Mouse (Mus musculus): ENCODE data around the gene Cfap54. TPM values are rescaled to one million over a fixed set of nuclear protein-coding genes. Genes with fewer than 3 reads are reported as not detected.

The Cfap54 gene
- polyA plus RNA-seq, 1 experiment from 2014 or later = 1.5 TPM

- 90% methylated on average over 3 of the region's 3 CpGs for WGBS
- no peaks in the 10 kb centered on the region for H3K36me3 ChIP-seq
- no peaks in the 10 kb centered on the region for H3K9me3 ChIP-seq (replicated peaks)
- H3K4me1 ChIP-seq = no peaks in the 10 kb centered on the region
- no peaks in the 10 kb centered on the region for H3K27me3 ChIP-seq (ENCODE audit: low read depth, poor library complexity, severe bottlenecking)
- DNase-seq (ENCODE audit: low spot score) = no peak
- H3K27ac ChIP-seq (replicated peaks) = no peak overlapping the region
- no peak overlapping the region for H3K4me3 ChIP-seq
These were observed 203.4 kb downstream of the Cfap54 start for GRCm38 (mm10) chr10:92878000-92878399.

- Histone ChIP-seq H3K9me3 (replicated peaks) (no peaks in the 10 kb centered on the region), H3K27ac (replicated peaks) (no peak overlapping the region), H3K4me1 (peaks cover 8% of the 10 kb centered on the region; the same call in 1 of the 2 replicates), H3K27me3 (ENCODE audit: low read depth, poor library complexity, severe bottlenecking) (no peaks in the 10 kb centered on the region), H3K4me3 (no peak overlapping the region), H3K36me3 (no peaks in the 10 kb centered on the region)
- DNase-seq (ENCODE audit: low spot score) = no peak
- 94% methylated on average over 9 of the region's 9 CpGs for WGBS
These were observed 240.4 kb downstream of the Cfap54 start for GRCm38 (mm10) chr10:92840980-92841379.

GRCm38 (mm10) chr10:92837572-92837971 is 243.8 kb downstream of the Cfap54 start:
- Histone ChIP-seq H3K27me3 (ENCODE audit: low read depth, poor library complexity, severe bottlenecking) (no peaks in the 10 kb centered on the region), H3K36me3 (no peaks in the 10 kb centered on the region), H3K9me3 (replicated peaks) (no peaks in the 10 kb centered on the region), H3K27ac (replicated peaks) (no peak overlapping the region), H3K4me3 (no peak overlapping the region), H3K4me1 (peaks cover 8% of the 10 kb centered on the region; the same call in 1 of the 2 replicates)
- DNase-seq (ENCODE audit: low spot score) = peak; percentile 12
- WGBS = 60% methylated on average over 5 of the region's 5 CpGs

- Histone ChIP-seq H3K9me3 (replicated peaks) (no peaks in the 10 kb centered on the region), H3K27me3 (ENCODE audit: low read depth, poor library complexity, severe bottlenecking) (no peaks in the 10 kb centered on the region), H3K4me3 (no peak overlapping the region), H3K4me1 (peaks cover 8% of the 10 kb centered on the region; the same call in 1 of the 2 replicates), H3K36me3 (no peaks in the 10 kb centered on the region), H3K27ac (replicated peaks) (no peak overlapping the region)
- no peak for DNase-seq (ENCODE audit: low spot score)
- 73% methylated on average over 2 of the region's 2 CpGs for WGBS
These were observed 244.4 kb downstream of the Cfap54 start for GRCm38 (mm10) chr10:92837045-92837444.

- 85% methylated on average over 4 of the region's 4 CpGs for WGBS
- no peaks in the 10 kb centered on the region for H3K36me3 ChIP-seq
- H3K4me3 ChIP-seq = no peak overlapping the region
- no peaks in the 10 kb centered on the region for H3K27me3 ChIP-seq (ENCODE audit: low read depth, poor library complexity, severe bottlenecking)
- DNase-seq (ENCODE audit: low spot score) = no peak
- H3K27ac ChIP-seq (replicated peaks) = no peak overlapping the region
- no peaks in the 10 kb centered on the region for H3K9me3 ChIP-seq (replicated peaks)
- H3K4me1 ChIP-seq = peaks cover 5% of the 10 kb centered on the region
These were observed 259.9 kb downstream of the Cfap54 start for GRCm38 (mm10) chr10:92821499-92821898.

- H3K9me3 ChIP-seq (replicated peaks) = no peaks in the 10 kb centered on the region
- WGBS = 30% methylated on average over 5 of the region's 5 CpGs
- H3K27ac ChIP-seq (replicated peaks) = no peak overlapping the region
- no peaks in the 10 kb centered on the region for H3K27me3 ChIP-seq (ENCODE audit: low read depth, poor library complexity, severe bottlenecking)
- peaks cover 5% of the 10 kb centered on the region for H3K4me1 ChIP-seq
- no peak for DNase-seq (ENCODE audit: low spot score)
- no peaks in the 10 kb centered on the region for H3K36me3 ChIP-seq
- no peak overlapping the region for H3K4me3 ChIP-seq
These were observed 263.2 kb downstream of the Cfap54 start for GRCm38 (mm10) chr10:92818190-92818589.

GRCm38 (mm10) chr10:92816903-92817302 is 264.5 kb downstream of the Cfap54 start:
- no peak overlapping the region for H3K27ac ChIP-seq (replicated peaks)
- H3K4me1 ChIP-seq = peaks cover 5% of the 10 kb centered on the region
- H3K27me3 ChIP-seq (ENCODE audit: low read depth, poor library complexity, severe bottlenecking) = no peaks in the 10 kb centered on the region
- no peak for DNase-seq (ENCODE audit: low spot score)
- WGBS = 79% methylated on average over 5 of the region's 5 CpGs
- H3K4me3 ChIP-seq = no peak overlapping the region
- no peaks in the 10 kb centered on the region for H3K9me3 ChIP-seq (replicated peaks)
- no peaks in the 10 kb centered on the region for H3K36me3 ChIP-seq

- Histone ChIP-seq H3K9me3 (replicated peaks) (no peaks in the 10 kb centered on the region), H3K27me3 (ENCODE audit: low read depth, poor library complexity, severe bottlenecking) (no peaks in the 10 kb centered on the region), H3K4me1 (no peaks in the 10 kb centered on the region), H3K36me3 (no peaks in the 10 kb centered on the region), H3K27ac (replicated peaks) (no peak overlapping the region), H3K4me3 (no peak overlapping the region)
- 88% methylated on average over 9 of the region's 9 CpGs for WGBS
- DNase-seq (ENCODE audit: low spot score) = no peak
These were observed 270.5 kb downstream of the Cfap54 start for GRCm38 (mm10) chr10:92810894-92811293.

- WGBS = 69% methylated on average over 10 of the region's 10 CpGs
- Histone ChIP-seq H3K4me3 (no peak overlapping the region), H3K27ac (replicated peaks) (peak overlapping the region; percentile 78), H3K36me3 (no peaks in the 10 kb centered on the region), H3K27me3 (ENCODE audit: low read depth, poor library complexity, severe bottlenecking) (no peaks in the 10 kb centered on the region), H3K4me1 (peaks cover 30% of the 10 kb centered on the region), H3K9me3 (replicated peaks) (no peaks in the 10 kb centered on the region)
- peak; percentile 17 for DNase-seq (ENCODE audit: low spot score)
These were observed 289.5 kb downstream of the Cfap54 start for GRCm38 (mm10) chr10:92791908-92792307.

- no peaks in the 10 kb centered on the region for H3K36me3 ChIP-seq
- H3K27ac ChIP-seq (replicated peaks) = peak overlapping the region; percentile 78
- no peaks in the 10 kb centered on the region for H3K9me3 ChIP-seq (replicated peaks)
- 34% methylated on average over 9 of the region's 9 CpGs for WGBS
- H3K4me3 ChIP-seq = peak overlapping the region; percentile 11; the same call in 1 of the 2 replicates
- peaks cover 30% of the 10 kb centered on the region for H3K4me1 ChIP-seq
- H3K27me3 ChIP-seq (ENCODE audit: low read depth, poor library complexity, severe bottlenecking) = no peaks in the 10 kb centered on the region
- DNase-seq (ENCODE audit: low spot score) = no peak
These were observed 289.9 kb downstream of the Cfap54 start for GRCm38 (mm10) chr10:92791531-92791900.

- Histone ChIP-seq H3K4me1 (peaks cover 30% of the 10 kb centered on the region), H3K36me3 (no peaks in the 10 kb centered on the region), H3K27me3 (ENCODE audit: low read depth, poor library complexity, severe bottlenecking) (no peaks in the 10 kb centered on the region), H3K9me3 (replicated peaks) (no peaks in the 10 kb centered on the region), H3K27ac (replicated peaks) (peak overlapping the region; percentile 78), H3K4me3 (peak overlapping the region; percentile 11; the same call in 1 of the 2 replicates)
- peak; percentile 22 for DNase-seq (ENCODE audit: low spot score)
- 75% methylated on average over 7 of the region's 7 CpGs for WGBS
These were observed 290.4 kb downstream of the Cfap54 start for GRCm38 (mm10) chr10:92790893-92791530.

- 27% methylated on average over 2 of the region's 2 CpGs for WGBS
- Histone ChIP-seq H3K9me3 (replicated peaks) (no peaks in the 10 kb centered on the region), H3K36me3 (no peaks in the 10 kb centered on the region), H3K4me3 (no peak overlapping the region), H3K4me1 (peaks cover 30% of the 10 kb centered on the region), H3K27ac (replicated peaks) (peak overlapping the region; percentile 78; the same call in 1 of the 2 replicates), H3K27me3 (ENCODE audit: low read depth, poor library complexity, severe bottlenecking) (no peaks in the 10 kb centered on the region)
- DNase-seq (ENCODE audit: low spot score) = no peak
These were observed 291.2 kb downstream of the Cfap54 start for GRCm38 (mm10) chr10:92790247-92790646.

GRCm38 (mm10) chr10:92788410-92789096 is 292.9 kb downstream of the Cfap54 start:
- H3K27me3 ChIP-seq (ENCODE audit: low read depth, poor library complexity, severe bottlenecking) = no peaks in the 10 kb centered on the region
- H3K36me3 ChIP-seq = no peaks in the 10 kb centered on the region
- no peak for DNase-seq (ENCODE audit: low spot score)
- 72% methylated on average over 13 of the region's 13 CpGs for WGBS
- H3K4me3 ChIP-seq = no peak overlapping the region
- H3K9me3 ChIP-seq (replicated peaks) = no peaks in the 10 kb centered on the region
- 0 out of 2 replicates have a peak overlapping the region, but pooled peaks have one; percentile 28 for H3K27ac ChIP-seq (replicated peaks)
- H3K4me1 ChIP-seq = peaks cover 30% of the 10 kb centered on the region

Data from midbrain, embryonic 10.5 days (tissue).